Mouse (Mus musculus) embryonic facial prominence, embryonic 11.5 days (tissue): Measurements from ENCODE around the gene Lrrc25. TPM values are rescaled to one million over a fixed set of nuclear protein-coding genes. Genes with fewer than 3 reads are reported as not detected.

Experiments
- ATAC-seq: fragments of 200-750 bp; cut with Nextera tagmentation; replicated peaks from 2 replicates; pipeline ENCODE4 v1.8.0; 2017; ENCODE audit warnings: low read depth; ENCODE audit not compliant: insufficient number of reproducible peaks, low FRiP score, low TSS enrichment
- DNase-seq: peaks from one replicate; pipeline ENCODE4 v3.0.0-alpha.2; 2015; ENCODE audit warnings: low spot score
- H3K27ac ChIP-seq: fragments of 300-500 bp; sonication (generic); replicated peaks from 2 replicates; pipeline ENCODE4 v1.5.1; 2014; ENCODE audit warnings: mild to moderate bottlenecking, low read depth, low read length, control low read depth
- H3K27me3 ChIP-seq: fragments of 300-500 bp; sonication (generic); 2 replicates; pipeline ENCODE4 v1.6.1; 2014; ENCODE audit warnings: mild to moderate bottlenecking, low read length, moderate library complexity, mixed read lengths; ENCODE audit not compliant: control insufficient read depth, insufficient read depth
- H3K36me3 ChIP-seq: fragments of 300-500 bp; sonication (generic); replicated peaks from 2 replicates; pipeline ENCODE4 v1.6.1; 2014; ENCODE audit warnings: low read depth, mild to moderate bottlenecking, low read length, moderate library complexity, mixed read lengths; ENCODE audit not compliant: control insufficient read depth, insufficient read depth
- H3K4me1 ChIP-seq: fragments of 300-500 bp; sonication (generic); 2 replicates; pipeline ENCODE4 v1.6.1; 2014; ENCODE audit warnings: low read length, mixed read lengths; ENCODE audit not compliant: control insufficient read depth, insufficient read depth
- H3K4me2 ChIP-seq: fragments of 300-500 bp; sonication (generic); 2 replicates; pipeline ENCODE4 v1.6.1; 2014; ENCODE audit warnings: low read depth, mild to moderate bottlenecking, control low read depth, low read length, moderate library complexity
- H3K4me3 ChIP-seq: fragments of 300-500 bp; sonication (generic); 2 replicates; pipeline ENCODE4 v1.5.1; 2014; ENCODE audit warnings: low read depth, low read length, control low read depth
- H3K9ac ChIP-seq: fragments of 300-500 bp; sonication (generic); replicated peaks from 2 replicates; pipeline ENCODE4 v1.6.1; 2014; ENCODE audit warnings: mild to moderate bottlenecking, control low read depth, low read length
- H3K9me3 ChIP-seq: fragments of 300-500 bp; sonication (generic); replicated peaks from 2 replicates; pipeline ENCODE4 v1.6.1; 2016; ENCODE audit warnings: mild to moderate bottlenecking, low read length, inconsistent platforms, mixed read lengths; ENCODE audit not compliant: control insufficient read depth
- WGBS: fragments of 180-500 bp; shearing (Covaris S2); extraction: QIAGEN DNeasy Blood & Tissue Kit; methylation state at CpG from one replicate; pipeline ENCODE4 v1.1.7; 2014; 5-methylcytosine and 5-hydroxymethylcytosine counted together
- polyA plus RNA-seq: library from polyadenylated mRNA; unstranded; fragments of >200 nt; fragmentation: Nextera tagmentation; extraction: Ambion mirVana; gene quantifications from 2 replicates; pipeline ENCODE4 v1.2.1, GENCODE M21; 2014

Gene Lrrc25
- polyA plus RNA-seq, 1 experiment from 2014 or later = 0.98 TPM

DNA sequence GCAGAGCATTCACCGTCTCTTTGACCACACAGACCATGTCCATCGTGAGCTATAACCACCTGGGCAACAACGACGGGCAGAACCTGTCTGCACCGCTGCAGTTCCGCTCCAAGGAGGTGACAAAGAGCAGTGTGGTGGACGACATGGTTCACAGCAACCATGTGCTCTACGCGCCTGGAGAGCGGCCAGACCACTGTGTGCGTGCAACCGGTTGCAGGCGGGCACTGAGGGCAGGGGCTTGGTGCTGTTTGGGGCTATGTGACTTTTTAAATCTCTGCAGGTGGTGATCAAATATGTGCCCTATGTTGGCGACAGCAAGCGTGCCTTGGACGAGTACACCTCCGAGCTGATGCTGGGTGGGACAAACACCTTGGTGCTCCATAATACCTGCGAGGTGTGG is 19.7 kb upstream of the Lrrc25 start:
- Histone ChIP-seq H3K36me3 (peaks cover 3% of the 10 kb centered on the region), H3K27me3 (no peaks in the 10 kb centered on the region), H3K4me1 (peaks cover 21% of the 10 kb centered on the region), H3K27ac (no peak overlapping the region), H3K9me3 (no peaks in the 10 kb centered on the region), H3K9ac (no peak overlapping the region), H3K4me2 (no peak overlapping the region), H3K4me3 (no peak overlapping the region)
- 92% methylated on average over 18 of the region's 18 CpGs for WGBS
- ATAC-seq = no peak
- DNase-seq = no peak

DNA sequence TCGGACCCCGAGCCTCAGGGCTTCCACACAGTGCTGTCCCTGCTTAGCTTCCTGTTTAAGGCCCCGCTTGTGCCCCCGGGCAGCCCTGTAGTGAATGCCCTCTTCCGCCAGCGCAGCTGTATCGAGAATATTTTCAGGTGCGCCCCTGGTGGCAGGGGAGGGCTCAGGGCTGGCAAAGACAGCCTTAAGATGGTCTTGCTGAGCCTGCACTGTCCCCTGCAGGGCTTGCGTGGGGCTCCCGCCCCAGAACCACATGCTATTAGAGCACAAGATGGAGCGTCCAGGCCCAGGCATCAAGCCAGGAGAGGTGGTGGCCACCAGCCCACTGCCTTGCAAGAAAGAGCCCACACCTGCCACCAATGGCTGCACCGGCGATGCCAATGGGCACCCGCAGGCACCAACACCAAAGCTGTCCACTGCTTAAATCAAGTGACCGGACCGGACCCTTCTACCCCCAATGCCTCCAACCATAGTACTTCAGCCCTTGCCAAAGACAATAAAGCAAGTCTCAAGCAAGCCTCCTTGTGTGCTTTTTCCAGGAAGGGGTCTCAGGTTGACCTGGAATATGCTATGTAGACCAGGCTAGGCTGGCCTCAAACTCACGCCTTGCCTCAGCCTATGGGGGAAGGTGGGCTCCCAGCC is 19.1 kb upstream of the Lrrc25 start:
- peak overlapping the region; percentile 81; the same call in 1 of the 2 replicates for H3K4me2 ChIP-seq
- DNase-seq (no peak), ATAC-seq (no peak)
- no peak overlapping the region for H3K27ac ChIP-seq
- no peak overlapping the region for H3K9ac ChIP-seq
- H3K4me3 ChIP-seq = no peak overlapping the region
- no peaks in the 10 kb centered on the region for H3K9me3 ChIP-seq
- H3K27me3 ChIP-seq = no peaks in the 10 kb centered on the region
- H3K4me1 ChIP-seq = peaks cover 21% of the 10 kb centered on the region
- 87% methylated on average over 17 of the region's 17 CpGs for WGBS
- H3K36me3 ChIP-seq = peaks cover under 1% of the 10 kb centered on the region

DNA sequence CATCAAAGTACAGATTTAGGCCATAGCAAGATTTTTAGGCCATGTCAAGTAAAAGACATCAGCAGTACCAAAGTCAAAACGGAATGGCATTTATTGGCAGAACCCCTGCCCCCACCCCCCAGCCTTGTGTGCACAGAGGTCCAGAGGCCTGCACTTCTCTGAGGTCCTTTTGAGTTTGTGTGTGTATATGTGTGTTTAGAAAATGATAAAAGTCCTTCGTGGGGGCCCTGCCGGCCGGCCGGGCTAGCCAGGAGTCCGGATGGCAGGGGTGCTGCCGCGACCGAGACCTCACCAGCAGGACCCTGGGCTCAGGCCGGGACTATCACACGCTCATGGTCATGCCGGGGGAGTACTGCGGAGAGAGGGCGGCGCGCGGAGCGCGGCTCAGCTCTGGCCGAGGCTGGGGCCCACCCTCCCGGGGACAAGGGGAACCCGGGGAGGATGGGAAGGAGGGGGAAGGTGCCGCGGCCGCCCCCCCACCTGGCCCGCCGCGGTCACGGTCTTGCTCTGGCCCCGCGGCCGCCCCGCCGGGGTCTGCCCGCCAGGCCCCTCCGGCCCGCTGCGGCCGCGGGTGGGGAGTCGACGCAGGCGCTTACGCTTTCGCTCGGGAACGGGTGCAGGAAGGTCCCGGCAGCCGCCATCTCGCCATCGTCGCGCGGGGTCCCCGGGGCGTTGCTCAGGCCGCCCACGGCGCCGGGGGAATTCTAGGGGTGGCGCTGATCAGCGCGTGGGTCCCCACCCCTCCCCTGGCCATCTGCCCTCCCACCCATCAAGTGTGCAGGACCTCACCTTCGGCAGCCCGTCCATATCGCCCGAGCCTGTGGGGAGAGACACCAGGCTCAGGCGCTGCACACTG is 18.3 kb upstream of the Lrrc25 start:
- DNase-seq = no peak
- 9% methylated on average over 54 of the region's 68 CpGs for WGBS
- H3K4me2 ChIP-seq = peak overlapping the region; percentile 81
- no peaks in the 10 kb centered on the region for H3K9me3 ChIP-seq
- H3K9ac ChIP-seq = peak overlapping the region; percentile 64
- H3K4me3 ChIP-seq = peak overlapping the region; percentile 35
- no peak for ATAC-seq
- H3K4me1 ChIP-seq = peaks cover 21% of the 10 kb centered on the region
- peaks cover 4% of the 10 kb centered on the region for H3K36me3 ChIP-seq
- H3K27ac ChIP-seq = no peak overlapping the region
- no peaks in the 10 kb centered on the region for H3K27me3 ChIP-seq

DNA sequence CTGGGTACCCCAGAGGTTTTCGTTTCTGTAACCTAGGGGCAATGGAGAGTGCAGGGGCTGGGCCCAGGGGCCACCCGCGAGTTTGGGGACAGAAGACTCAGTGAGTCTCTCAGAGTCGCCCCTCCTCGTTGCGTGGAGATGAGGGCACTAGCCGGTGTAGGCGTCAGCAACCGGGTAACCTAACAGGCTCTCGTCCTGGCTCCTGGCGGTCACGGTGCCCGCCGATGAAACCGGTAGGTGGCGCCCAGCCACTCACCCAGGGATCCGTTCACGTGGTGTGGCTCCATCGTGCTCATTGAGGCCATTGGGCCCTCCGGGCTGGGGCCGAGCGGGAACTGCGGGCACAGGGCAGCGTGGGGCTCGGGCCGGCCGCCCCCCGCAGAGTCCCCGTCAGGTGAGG is 17.7 kb upstream of the Lrrc25 start:
- peak overlapping the region; percentile 64 for H3K9ac ChIP-seq
- H3K36me3 ChIP-seq = peaks cover 4% of the 10 kb centered on the region
- H3K4me1 ChIP-seq = peaks cover 21% of the 10 kb centered on the region
- 1% methylated on average over 29 of the region's 29 CpGs for WGBS
- peak overlapping the region; percentile 35 for H3K4me3 ChIP-seq
- peak overlapping the region; percentile 81 for H3K4me2 ChIP-seq
- no peak overlapping the region for H3K27ac ChIP-seq
- no peaks in the 10 kb centered on the region for H3K27me3 ChIP-seq
- no peaks in the 10 kb centered on the region for H3K9me3 ChIP-seq
- DNase-seq = peak; percentile 87
- peak; percentile 4 for ATAC-seq

DNA sequence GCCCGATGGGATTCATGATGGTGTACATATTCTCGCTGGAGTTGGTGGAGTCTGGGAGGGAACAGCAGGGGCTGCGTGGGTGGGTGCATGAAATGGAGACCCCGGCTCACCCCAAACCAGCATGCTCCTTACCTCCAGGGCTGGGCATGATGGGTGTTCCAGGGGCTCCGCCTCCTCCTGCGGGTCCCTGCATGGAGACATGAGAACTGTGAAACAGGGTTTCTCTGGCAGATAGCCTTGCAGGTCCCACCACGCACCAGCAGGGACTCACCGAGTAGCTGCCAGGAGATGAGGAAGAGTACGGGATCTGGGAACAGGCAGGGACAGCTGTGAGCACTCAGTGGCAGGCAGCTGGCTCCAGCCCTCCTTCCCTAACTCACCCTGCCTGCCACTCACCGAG is 17.2 kb upstream of the Lrrc25 start:
- no peaks in the 10 kb centered on the region for H3K9me3 ChIP-seq
- peak overlapping the region; percentile 35 for H3K4me3 ChIP-seq
- H3K4me2 ChIP-seq = peak overlapping the region; percentile 81
- ATAC-seq (no peak), DNase-seq (peak; percentile 50)
- H3K9ac ChIP-seq = peak overlapping the region; percentile 64; the same call in 1 of the 2 replicates
- H3K4me1 ChIP-seq = peaks cover 19% of the 10 kb centered on the region
- WGBS = 13% methylated on average over 10 of the region's 10 CpGs
- H3K36me3 ChIP-seq = peaks cover 4% of the 10 kb centered on the region
- H3K27ac ChIP-seq = peak overlapping the region; percentile 28; the same call in 1 of the 2 replicates
- no peaks in the 10 kb centered on the region for H3K27me3 ChIP-seq

DNA sequence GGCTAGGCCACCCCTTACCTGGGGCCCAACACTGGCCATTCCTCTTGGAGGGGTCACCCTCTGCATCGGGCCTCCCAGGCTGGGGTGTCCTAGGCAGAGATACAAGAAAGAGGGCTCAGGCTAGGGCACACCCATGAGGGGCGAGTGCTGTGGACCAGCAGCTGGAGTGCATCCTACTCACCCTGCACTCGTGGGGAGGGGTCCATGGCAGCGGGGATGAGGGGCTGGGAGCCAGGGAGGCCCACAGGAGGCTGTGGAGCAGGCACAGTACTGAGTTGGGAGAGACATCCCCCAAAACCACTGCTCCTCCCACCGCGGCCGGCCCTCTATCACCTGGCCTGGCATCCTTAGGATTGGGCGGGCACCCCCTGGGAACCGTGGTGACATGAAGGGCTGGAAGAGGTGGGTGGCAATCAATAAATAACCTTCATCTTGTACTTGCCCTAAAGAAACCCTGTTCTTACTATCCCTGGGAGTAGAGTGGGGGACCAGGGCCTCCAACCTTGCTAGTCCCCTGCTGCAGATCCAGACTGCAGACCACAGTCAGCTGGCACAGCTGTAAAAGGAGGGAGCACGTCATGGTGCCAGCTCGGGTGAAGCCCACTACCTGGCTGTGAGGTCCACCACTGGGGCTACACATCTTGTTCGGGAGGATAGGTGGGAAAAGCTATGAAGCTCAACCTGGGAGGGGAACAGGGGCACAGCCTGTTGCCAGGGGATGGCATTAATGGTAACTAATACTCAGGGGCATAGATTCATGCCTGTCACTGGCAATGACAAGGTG is 16.3 kb upstream of the Lrrc25 start:
- no peak for DNase-seq
- Histone ChIP-seq H3K9ac (no peak overlapping the region), H3K36me3 (peaks cover 4% of the 10 kb centered on the region), H3K27ac (peak overlapping the region; percentile 65; the same call in 1 of the 2 replicates), H3K4me1 (peaks cover 19% of the 10 kb centered on the region), H3K4me3 (no peak overlapping the region), H3K4me2 (no peak overlapping the region), H3K9me3 (no peaks in the 10 kb centered on the region), H3K27me3 (no peaks in the 10 kb centered on the region)
- WGBS = 85% methylated on average over 12 of the region's 12 CpGs
- ATAC-seq = no peak

DNA sequence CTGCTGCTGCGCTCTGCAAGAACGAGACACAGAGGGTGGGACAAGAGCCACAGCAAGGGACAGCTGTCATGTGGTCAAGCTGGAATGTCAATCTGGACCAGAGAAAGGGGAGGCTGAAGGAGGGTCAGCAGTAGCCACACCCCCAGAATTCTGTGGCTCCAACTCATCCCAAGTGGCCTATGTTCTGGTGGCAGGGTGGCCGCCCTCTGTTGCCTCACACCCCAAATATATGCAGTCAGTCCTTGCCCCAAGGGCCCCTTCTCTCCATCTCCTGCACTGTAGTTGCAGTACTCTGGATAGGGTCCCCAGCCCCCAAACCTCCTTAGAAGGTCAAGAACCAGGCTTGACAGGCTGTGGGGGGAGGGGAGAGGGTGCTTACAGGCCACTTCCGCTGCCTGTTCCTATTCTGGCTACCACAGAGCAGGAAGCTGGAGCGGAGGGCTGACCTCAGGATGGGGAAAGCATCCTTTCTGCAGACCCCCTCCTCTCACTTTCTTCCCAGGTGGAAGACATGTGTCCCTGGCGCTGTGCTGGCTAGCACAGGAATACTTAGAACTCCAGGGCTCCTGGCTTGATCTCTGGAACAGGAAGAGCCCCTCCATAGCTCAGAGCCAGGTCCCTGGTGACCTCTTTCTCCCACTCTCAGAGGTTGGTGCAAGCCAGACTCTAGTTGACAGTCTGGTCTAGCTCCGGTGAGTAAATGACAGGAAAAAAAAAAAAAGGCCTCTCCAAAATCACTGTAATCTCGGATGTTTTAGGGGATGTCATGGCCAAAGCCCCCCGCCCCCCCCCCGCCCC is 15.3 kb upstream of the Lrrc25 start:
- Histone ChIP-seq H3K9me3 (no peaks in the 10 kb centered on the region), H3K4me3 (peak overlapping the region; percentile 12; the same call in 1 of the 2 replicates), H3K4me2 (peak overlapping the region; percentile 54), H3K27ac (peak overlapping the region; percentile 65), H3K36me3 (peaks cover 4% of the 10 kb centered on the region), H3K27me3 (no peaks in the 10 kb centered on the region), H3K9ac (peak overlapping the region; percentile 46; the same call in 1 of the 2 replicates), H3K4me1 (peaks cover 16% of the 10 kb centered on the region)
- 20% methylated on average over 9 of the region's 10 CpGs for WGBS
- ATAC-seq (no peak), DNase-seq (peak; percentile 51)
